Mouse (Mus musculus): ENCODE results near the gene Iba57.

Gene Iba57

GRCm38 (mm10) chr11:59132065-59132464 is 31.5 kb downstream of the Iba57 start:
- no peak for DNase-seq (ENCODE audit: low spot score)

- DNase-seq (ENCODE audit: low spot score) = no peak
Observed at GRCm38 (mm10) chr11:59131348-59131919, 32.1 kb downstream of the Iba57 start.

DNA sequence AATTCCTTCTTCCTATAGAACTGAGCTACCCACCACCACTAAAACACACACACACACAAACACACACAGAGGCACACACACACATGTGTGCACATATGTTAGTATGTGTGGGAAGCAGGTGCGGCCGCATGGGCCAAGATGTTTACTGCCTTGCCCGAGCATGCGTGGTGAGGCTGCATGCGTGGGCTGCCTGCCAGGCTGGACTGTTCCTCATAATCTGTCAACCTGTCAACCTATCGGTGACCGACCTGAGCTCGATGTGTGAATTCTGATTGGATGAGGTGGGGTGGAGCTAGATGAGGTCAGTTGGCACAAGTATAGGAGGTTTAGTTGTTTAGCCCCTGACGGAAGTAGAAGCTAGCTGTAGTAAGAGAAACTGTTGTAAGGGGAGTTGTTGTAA is 32.8 kb downstream of the Iba57 start:
- no peak for DNase-seq (ENCODE audit: low spot score)

DNA sequence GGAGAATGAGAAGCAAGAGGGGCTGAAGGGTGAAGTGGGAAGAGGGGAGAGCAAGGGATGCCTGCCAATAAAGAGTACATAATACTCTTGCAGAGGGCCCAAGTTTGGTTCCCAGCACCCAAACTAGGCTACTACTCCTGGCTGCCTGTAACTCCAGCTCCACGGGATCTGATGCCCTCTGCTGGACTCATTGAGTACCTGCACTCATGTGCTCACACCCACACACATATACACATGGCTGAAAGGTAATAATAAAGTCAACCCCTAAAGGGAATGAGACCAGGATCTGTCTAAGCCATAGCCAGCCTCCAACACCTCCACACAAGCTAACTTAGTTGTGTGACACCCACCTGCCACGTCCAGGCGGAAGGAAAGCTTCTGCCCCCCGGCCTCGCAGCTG is 57.6 kb downstream of the Iba57 start:
- no peak for DNase-seq (ENCODE audit: low spot score)
